Mouse (Mus musculus): ENCODE measurements around the gene Med15. TPM values are rescaled to one million over a fixed set of nuclear protein-coding genes. Genes with fewer than 3 reads are reported as not detected.
A peak's percentile ranks its signal among the peaks of the same experiment; 100 is the strongest.

The Med15 gene
- total RNA-seq, 2 experiments from 2014 or later: 24.5 to 34.9 TPM

DNA sequence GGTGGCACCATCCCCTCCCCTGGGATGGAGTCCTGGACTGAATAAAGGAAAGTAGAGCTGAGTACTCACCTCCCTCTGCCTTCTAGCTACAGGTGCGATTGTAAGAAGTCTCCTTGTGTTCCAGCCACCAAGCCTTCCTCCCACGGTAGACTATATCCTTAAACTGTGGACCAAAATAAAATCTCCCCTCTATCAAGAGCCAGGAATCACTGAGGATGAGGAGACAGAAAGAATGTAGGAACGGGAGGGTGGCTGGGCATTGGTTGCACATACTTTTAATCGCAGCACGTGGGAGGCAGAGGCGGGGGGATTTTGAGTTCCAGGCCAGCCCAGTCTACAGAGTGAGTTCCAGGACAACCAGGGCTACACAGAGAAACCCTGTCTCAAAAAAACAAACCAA lies 260 bp downstream of the Med15 start:
- DNase-seq: no peak

DNA sequence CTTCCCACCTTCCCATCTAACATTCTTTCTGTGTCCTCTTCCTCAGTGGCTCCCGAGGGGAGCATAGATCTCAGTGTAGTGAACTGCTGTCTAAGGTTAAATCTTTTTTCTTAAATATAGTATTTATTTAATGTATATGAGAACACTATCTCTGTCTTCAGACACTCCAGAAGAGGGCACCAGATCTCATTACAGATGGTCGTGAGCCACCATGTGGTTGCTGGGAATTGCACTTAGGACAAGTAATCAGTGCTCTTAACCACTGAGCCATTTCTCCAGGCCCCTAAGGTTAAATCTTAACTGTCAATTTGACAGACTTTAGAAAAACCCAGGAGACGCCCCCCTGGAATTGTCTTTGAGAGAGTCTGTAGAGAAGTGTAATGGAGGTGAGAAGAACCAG lies 670 bp downstream of the Med15 start:
- DNase-seq: no peak

DNA sequence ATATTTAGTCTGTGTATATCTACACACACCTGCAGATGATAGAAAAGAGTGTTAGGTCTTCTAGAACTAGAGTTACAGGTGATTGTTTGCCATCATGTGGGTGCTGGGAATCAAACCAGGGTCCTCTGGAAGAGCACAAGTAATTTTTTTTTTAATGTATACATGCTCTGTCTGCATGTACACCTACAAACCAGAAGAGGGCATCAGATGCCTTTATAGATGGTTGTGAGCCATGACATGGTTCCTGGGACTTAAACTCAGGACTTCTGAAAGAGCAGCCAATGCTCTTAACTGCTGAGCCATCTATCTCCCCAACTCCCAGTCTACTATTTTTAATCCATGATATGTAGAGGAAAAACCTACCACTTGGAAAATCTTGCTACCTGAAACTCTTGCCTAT lies 2.7 kb downstream of the Med15 start:
- DNase-seq: no peak

DNA sequence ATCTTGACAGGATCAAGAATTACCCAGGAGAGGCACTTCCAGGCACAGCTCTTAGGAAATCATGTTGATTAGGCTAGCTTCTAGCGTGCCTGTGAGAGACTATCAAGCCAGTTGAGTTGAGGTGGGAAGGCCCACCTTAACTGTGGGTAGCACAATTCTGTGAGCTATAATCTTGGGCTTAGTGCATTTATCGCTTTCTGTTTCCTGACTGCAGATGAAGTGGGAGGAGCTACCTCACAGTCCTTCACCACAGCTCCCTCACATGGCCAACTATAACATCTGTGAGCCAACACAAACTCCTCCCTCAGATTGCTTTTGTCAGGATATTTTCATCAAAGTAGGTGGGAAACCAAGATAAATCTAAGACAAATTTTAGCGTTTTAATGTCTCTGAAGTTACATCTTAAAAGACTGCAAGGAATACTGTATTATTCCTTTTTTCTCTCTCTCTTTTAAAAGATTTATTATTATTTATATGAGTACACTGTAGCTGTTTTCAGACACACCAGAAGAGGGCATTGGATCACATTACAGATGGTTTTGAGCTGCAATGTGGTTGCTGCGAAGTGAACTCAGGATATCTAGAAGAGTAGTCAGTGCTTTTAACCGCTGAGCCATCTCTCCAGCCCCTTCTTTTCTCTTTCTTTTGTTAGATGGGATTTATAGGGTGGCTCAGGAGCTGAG lies 5.4 kb downstream of the Med15 start:
- peak; percentile 8 for DNase-seq

DNA sequence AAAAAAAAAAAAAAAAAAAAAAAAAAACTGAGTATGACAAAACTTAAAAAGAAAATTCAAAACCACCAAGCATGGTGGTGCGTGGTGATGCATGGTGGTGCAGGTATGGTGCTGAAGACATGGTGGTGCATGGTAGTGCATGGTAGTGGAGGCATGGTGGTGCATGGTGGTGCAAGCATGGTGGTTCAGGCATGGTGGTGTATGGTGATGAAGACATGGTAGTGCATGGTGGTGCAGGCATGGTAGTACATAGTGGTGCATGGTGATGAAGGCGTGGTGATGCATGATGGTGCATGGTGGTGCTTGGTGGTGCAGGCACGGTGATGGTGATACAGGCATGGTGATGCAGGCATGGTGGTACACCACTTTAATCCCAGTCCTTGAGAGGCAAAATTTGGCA lies 8.2 kb downstream of the Med15 start:
- DNase-seq: no peak

DNA sequence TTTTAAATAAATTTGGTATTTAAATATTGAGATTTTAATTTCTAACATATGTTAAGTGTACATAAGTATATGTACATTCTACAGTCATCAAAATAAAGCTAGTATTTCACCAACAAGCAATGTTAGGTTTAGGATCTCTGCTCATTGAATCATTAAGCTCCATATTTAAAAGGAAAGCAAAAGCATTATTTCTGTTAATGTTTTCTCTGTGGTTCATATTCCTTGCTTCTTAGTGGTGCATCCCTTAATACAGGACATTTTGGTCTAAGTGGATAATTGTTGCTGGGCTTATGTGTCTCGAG lies 9.4 kb downstream of the Med15 start:
- no peak for DNase-seq

DNA sequence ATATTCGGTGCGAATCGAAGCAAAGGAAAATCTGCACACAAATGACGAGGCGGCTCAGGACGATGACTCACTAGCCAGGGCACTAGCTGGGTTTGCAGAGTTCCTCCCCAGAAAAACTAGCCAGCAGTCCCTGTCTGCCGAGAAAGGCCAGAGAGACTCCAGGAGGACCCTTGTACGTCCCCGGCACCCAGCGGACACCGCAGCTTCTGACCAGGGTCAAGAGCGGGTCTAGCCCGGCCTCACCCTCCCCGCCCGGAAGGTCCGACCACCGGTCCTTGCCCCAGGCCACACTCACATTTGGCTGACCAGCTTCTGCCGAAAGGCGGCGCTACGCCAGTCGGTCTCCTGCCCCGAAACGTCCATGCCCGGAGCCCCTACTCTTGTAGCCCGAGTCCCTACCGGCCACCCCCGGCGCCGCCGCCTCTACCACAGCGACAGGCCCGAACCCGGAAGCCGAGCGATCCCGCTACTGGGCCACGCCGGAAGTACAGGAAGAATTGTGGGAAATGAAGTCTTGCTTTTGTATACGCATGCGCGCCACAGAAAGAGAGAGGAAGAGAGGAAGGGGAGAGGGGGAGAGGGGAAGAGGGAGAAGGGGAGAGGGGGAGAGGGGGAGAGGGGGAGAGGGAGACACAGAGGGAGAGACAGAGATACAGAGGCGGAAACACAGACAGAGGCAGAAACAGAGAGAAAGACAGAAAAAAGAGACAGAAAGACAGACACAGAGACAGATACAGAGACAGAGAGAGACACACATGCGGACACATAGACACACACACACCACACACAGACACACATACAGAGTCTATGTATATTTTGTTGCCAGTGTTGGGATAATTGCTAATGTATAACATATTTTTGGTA lies 10.0 kb downstream of the Med15 start:
- DNase-seq: peak; percentile 87

DNA sequence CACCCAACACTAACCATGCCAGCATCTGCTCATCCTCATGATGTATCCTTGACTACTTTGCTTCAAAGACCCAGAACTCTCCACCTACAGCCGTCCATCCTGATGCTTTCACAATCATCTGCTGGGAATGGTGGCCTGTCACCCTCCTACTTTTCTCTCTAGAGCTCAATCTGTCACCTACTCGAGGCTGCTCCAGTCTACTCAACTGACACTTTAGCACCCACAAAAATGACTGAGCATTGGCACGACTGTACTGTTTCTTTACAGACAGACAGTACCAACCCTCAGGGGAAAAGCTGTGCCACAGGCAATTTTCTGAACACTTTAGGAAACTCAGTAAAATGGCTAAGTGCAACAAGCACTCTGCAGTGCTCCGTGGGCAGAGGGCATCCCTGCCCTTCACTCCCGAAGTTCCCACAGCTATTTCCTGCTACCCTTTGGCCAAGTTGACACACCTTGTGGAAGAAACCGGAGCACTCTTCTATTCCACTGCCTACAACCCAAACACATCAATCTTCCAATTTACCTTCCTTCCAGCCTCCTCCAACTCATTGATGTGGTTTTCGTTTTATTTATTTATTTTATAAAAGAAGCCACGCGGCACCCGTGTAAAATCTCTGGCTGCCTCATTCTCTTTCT lies 10.8 kb downstream of the Med15 start:
- DNase-seq: no peak

DNA sequence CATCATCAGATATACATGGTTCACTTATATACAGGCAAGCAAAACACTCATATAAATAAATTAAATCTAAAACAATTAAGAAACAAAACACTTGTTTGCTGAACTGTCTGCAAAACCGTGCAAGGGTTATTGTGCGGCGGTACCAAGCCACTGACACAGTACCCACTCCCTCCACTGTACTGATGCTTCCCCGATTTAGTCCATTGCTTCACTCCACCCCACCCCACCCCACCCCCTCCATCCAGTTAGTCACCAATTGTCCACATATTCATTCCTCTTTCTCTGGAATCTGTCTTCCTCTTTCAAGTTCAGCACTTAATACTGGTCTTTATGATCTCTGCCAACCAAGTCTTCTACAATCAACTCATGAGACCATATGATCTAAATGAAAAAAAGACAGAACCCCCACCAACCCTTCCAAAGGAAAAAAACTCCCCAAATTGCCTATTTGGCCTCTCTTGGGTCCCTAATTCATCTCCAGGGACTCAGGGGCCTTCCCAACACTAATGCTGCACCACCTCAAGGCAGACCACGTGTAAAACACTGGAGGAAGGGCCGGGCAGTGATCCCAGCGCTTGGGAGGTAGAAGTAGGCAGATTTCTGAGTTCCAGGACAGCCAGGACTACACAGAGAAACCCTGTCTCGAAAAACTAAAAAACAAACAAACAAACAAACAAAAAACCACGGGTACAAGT lies 11.4 kb downstream of the Med15 start:
- DNase-seq: no peak

DNA sequence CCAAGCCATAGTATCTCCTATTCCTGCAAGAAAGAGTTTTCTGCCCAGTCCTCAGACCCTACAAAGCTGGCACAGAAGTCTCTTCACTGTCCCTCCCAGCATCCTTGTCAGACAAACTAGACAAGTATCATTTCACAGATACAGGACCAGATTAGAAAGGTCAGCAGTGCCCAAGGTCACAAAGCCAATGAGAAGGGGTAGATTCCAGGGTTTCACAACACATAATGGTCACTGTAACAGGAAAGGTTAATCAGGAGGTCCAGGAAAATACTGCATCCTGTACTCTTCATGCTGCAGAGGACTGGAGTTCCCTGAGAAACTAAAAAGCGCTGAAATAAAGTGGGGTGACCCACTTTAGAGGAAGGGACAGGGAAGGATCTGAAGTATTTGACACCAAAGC lies 14.9 kb downstream of the Med15 start:
- no peak for DNase-seq

DNA sequence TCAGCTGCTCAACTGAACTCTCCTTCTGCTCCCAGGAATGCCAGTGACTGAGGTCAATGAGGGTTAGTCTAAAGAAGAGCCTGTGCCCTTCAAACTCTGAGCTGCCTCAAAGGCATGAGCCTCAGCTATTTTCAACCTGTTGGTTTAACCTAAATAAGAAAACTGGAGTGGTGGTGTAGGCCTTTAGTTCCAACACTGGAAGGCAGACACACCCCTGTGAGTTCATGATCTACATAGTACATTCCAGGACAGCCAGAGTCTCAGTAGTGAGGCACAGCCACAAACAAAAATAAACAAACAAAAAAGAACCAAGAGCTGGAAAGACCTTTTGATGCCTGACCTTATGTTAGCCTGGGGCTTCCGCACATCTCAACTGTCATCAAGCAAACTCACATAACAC lies 25.1 kb downstream of the Med15 start:
- DNase-seq: no peak

DNA sequence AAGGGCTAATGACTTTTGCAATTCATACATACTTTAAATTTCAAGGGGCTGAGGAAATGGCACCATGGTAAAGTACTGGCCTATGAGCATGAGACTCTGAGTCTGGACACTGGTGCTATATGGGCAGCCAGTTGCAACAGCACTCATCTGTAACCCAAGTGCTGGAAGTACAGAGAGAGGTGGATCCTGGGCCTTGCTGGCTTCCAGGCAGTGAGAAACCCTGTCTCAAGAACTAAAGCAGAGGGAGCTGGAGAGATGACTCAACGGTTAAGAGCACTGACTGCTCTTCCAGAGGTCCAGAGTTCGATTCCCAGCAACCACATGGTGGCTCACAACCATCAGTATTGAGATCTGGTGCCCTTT lies 31.7 kb downstream of the Med15 start:
- no peak for DNase-seq

DNA sequence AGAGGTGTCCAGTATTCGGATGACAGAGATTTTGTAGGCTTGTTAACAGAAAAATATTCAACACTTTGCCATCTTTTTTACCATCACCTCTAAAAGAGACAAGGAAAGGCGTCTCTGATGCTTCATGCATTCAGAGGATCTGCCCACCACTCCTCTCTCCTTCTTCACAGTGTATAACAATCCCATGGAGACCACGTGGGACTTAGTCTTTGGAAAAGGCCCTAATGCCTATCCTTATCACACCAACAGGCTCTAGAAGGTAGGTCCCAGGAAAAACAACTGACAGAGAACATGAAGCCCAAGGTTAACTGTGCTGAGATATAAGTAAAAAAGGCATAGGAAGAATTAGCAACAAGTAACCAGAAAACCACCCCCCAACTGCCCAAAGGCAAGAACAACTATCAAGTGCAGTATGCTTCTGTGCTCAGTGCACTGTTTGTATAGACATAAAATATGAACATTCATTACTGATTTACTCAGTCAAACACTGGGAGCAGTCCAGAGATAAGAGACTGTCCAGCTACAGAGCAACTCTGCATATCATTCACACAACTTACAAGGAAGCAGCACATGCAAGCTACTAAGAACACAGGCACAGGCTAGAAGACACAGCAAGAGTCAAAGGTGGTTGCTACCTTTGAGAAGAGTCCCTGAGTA lies 32.2 kb downstream of the Med15 start:
- no peak for DNase-seq

DNA sequence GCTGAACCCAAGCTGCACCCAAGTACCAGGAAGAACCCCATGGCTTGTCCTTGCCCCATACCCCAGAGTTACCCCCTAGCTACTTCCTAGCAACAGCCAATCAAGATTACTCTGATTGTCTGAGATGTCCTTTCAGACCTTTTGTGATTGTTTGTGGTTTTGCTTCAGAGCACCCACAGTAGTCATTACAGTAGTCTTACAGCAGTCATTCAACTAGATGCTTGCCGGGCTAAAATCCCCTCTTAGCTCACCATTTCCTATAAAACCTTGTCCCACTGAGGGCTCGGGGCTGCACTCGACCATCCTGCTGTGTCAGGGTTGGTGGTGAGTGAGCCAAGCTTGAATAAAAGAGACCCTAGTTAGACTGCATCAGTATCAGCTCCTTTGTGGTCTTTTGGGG lies 37.8 kb downstream of the Med15 start:
- DNase-seq: no peak

DNA sequence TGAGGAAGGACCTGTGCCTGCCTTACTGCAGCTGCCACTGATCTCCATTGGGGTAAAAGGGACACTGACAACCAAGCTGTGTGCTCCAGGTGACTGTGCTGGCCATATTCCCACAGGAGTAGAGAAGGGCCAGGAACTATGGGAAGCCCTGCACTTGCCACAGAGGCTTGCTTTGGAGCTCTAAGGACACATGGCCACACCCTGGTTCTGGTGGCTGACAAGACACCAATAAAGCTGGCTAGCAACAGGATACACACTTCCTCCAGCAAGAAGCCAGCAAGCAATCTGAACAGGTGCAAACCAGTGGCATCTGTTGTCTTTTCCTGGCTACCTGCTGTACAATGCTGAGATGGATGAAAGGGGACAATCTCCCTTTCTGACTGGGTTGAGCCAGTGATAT lies 62.8 kb downstream of the Med15 start:
- no peak for DNase-seq

DNA sequence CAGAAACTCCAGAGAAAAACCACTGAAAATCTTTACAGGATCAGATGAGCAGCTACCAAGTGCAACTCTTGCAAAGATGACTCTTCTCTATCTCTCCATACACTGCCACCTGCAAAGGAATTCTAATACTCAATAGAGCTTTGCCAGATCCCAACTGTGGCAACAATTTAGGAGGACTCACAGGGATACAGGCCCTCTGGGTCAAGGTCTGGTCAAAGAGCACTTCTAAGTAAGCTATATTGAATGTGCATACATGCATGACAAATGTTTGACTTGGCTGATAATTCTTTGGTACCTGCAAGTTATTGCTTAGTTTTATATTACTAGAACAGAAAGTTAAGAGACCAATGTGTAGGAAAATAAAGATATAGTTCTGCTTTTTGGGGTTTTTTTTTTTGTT lies 67.1 kb downstream of the Med15 start:
- DNase-seq: no peak

DNA sequence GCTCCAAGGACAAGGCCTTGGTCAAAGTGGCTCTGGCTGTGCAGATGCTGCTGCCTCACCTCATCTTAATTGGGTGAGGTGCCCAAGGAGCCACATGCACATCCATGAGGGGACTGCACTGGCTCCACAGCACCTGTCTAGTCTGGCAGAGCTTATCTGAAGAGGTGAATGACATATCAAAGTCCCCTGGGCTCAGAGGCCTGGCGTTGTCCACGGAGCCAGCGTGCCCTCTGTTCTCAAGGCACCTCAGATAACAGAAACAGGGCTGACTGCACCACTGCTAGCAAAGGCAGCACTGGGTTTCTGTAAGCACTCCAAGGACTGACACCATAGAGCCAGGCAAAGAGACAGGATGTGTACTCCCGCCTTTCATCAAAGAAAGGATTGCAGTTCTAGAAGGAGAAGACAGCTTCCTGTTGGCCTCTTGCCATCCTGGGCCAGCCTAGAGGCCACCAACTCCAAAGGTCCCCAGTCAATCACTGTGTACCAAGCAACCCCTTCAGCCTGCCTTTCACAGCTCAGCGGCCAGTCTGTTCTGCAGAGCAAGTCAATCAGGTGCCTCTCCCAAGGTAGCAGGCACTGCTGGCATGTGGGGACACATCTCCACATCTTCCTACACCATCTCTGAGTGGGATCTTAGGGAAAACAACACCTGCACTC lies 76.3 kb downstream of the Med15 start:
- no peak for DNase-seq

DNA sequence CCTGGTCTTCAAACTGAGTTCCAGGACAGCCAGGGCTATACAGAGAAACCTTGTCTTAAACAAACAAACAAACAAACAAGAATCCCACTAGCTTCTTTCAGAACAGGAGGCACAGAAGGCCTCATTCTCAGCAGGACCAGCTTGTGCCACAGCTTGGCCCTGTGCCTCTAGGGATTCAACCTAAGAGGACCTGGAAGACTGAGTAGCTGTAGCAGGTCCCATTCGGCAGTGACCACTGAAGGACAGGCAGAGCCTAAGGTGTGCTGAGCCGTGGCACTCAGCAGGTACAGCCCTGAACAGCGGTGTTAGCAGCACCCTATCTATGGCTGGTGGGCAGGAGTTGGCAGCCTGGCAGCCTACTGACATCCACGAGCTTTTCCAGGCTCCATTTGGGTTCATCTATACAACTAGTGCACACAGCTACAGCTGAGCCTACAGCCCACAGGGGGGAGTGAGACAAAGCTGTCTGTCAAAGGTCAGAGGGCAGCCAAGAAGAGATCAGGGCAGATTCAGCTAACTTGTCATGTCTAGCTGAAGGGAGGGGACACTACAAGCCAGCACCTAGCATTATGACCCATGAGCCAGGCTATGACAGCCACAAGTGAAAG lies 78.4 kb downstream of the Med15 start:
- DNase-seq: no peak

DNA sequence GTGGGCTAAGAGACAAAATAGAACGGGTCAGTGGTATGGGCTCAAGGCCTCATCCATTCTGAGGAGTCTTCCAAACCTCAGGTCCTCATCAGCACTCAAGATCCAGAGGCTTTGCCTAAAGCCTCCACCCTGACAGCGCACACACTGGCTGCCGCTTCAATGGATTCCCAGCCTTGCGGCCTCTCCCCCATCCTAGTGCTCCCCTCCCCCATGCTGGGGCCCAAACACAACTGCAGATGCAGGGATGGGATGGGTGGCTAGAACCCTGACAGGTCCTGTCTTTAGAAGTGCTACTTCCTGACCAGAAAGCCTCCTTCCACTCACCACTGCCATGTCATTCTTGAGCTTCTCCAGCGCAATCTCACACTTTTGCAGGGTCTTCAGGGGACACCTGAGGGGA lies 79.1 kb downstream of the Med15 start:
- no peak for DNase-seq

DNA sequence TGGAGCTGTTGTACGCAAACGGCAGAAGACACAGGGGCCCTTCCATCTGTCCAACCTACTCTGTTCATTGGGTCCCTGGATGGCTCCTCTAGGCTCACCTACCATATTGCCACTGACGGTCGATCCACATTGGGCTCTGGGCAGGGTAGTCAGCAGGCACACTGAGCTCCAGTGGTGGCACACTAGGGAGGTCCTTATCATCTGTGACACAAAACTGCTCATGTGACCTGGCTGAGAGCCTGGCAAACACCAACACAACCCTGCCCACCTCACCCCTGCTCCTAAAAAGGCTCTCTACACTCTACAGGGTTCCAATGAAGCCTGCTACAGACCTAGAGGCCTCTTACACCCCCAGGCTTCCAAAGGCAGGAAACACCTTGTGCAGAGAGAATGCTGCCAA lies 80.1 kb downstream of the Med15 start:
- DNase-seq: no peak

DNA sequence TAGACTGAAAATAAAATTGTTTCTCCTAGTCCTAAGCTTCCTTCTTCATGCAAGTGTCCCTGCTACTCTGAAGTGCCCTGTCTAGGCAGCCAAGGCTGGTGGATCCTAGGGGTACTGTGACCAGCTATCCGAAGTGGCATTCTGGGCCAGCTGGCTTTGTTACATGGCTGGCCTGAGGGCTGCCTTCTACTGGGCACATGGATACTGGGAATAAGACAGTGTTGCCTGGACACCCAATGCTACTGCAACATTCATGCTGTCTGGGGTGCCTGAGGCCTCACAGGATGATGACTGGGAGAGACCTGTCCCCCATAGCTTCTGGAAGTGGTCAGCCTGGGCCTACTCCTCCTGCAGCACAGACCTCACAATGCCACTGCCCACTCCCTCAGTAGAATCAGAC lies 82.0 kb downstream of the Med15 start:
- DNase-seq: no peak

All from gastrocnemius, postnatal 10 days (tissue).